Mouse (Mus musculus) spleen, adult 2 months (tissue): ENCODE measurements around the gene Sirt2. TPM values are rescaled to one million over a fixed set of nuclear protein-coding genes. Genes with fewer than 3 reads are reported as not detected.
A peak's percentile ranks its signal among the peaks of the same experiment; 100 is the strongest.

Experiments
- DNase-seq, 2 experiments: peaks; one replicate each; pipeline versions ENCODE4 v3.0.0 to v3.0.0-alpha.2; 2012 to 2021; ENCODE audit warnings: low spot score in 2 of 2, low read depth in 1 of 2
- H3K27ac ChIP-seq: fragments of 200-500 bp; 2 replicates; pipeline ENCODE4 v1.5.1; 2012; ENCODE audit warnings: low read length, inconsistent platforms; ENCODE audit not compliant: insufficient read depth
- H3K27me3 ChIP-seq: fragments of 200-500 bp; 2 replicates; pipeline ENCODE4 v1.6.1; 2012; ENCODE audit warnings: mild to moderate bottlenecking, moderate library complexity, low read length, inconsistent platforms; ENCODE audit not compliant: control insufficient read depth, insufficient read depth
- H3K36me3 ChIP-seq: fragments of 200-500 bp; 2 replicates; pipeline ENCODE4 v1.6.1; 2012; ENCODE audit warnings: mild to moderate bottlenecking, low read length, inconsistent platforms; ENCODE audit not compliant: control insufficient read depth, insufficient read depth
- H3K4me1 ChIP-seq: fragments of 200-500 bp; 2 replicates; pipeline ENCODE4 v1.6.1; 2011; ENCODE audit warnings: inconsistent platforms; ENCODE audit not compliant: control insufficient read depth, insufficient read depth, insufficient read length
- H3K4me3 ChIP-seq: fragments of 200-500 bp; 2 replicates; pipeline ENCODE4 v1.5.1; 2011; ENCODE audit warnings: mild to moderate bottlenecking, inconsistent platforms; ENCODE audit not compliant: insufficient read depth, insufficient read length; ENCODE audit errors: extremely low read depth
- CTCF ChIP-seq: fragments of 200-500 bp; IDR thresholded peaks from 2 replicates; pipeline ENCODE4 v1.5.1; 2011; ENCODE audit warnings: mild to moderate bottlenecking, inconsistent platforms; ENCODE audit not compliant: insufficient read depth, insufficient read length, insufficient replicate concordance; ENCODE audit errors: extremely low read depth
- POLR2A ChIP-seq: fragments of 200-500 bp; IDR thresholded peaks from 2 replicates; pipeline ENCODE4 v1.6.1; 2011; ENCODE audit warnings: low read depth, low read length, inconsistent platforms
- WGBS: fragments of 180-500 bp; shearing (Covaris S2); methylation state at CpG from one replicate; pipeline ENCODE4 v1.1.7; 2018; 5-methylcytosine and 5-hydroxymethylcytosine counted together
- polyA plus RNA-seq: library from polyadenylated mRNA; depleted of rRNA; stranded (reverse); fragments of >200 nt; gene quantifications from 2 replicates; pipeline ENCODE4 v1.2.3, GENCODE M21; 2012

Gene Sirt2
- polyA plus RNA-seq, 1 experiment: 48.4 TPM

- TF ChIP-seq CTCF: peak; percentile 82; the same call in 1 of the 2 replicates
- no peak for TF ChIP-seq POLR2A
- WGBS: 17% methylated on average over 14 of the region's 14 CpGs
- Histone ChIP-seq H3K36me3 (no peaks in the 10 kb centered on the region), H3K4me1 (no peaks in the 10 kb centered on the region), H3K27ac (no peak overlapping the region), H3K4me3 (no peak overlapping the region), H3K27me3 (no peaks in the 10 kb centered on the region)
- DNase-seq: peak in 1 of 2 experiments; percentile 52
Observed at GRCm38 (mm10) chr7:28726600-28726999, 39.9 kb upstream of the Sirt2 start.

DNA sequence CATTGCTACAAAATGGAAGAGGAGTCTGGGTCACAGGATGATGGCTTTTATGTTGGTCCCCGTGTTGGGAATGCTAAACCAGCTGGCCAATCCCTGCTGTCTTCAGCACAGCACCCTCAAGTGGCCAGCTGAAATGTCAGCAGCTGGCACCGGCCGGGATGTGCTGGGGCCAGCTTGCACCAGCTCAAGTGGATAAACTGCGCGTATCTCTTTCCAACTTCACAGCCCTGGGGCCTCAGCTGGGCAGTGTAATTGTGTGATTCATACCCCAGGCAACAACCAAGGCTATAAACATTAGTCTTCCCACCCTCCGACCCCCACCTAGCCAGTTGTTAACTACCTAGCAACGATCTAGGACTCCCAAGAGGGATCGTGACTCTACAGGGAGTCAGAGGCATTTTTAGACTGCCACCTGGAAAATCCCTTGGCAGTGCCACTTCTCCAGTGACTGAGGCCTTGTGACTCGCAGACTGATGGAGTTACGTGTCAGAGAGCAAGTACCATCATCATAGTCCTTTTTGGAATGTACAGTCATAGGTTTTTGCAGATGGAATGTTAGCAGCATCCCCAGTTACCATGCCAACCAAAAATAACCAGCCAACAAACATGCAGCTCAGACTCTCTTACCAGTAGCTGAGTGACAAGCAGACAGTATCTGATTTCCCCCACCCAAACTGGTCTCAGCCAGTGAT is 38.7 kb upstream of the Sirt2 start:
- no peaks in the 10 kb centered on the region; the same call in none of the 2 replicates for H3K4me1 ChIP-seq
- no peak overlapping the region for H3K27ac ChIP-seq
- 79% methylated on average over 10 of the region's 10 CpGs for WGBS
- no peak for DNase-seq
- H3K4me3 ChIP-seq: no peak overlapping the region
- no peaks in the 10 kb centered on the region for H3K36me3 ChIP-seq
- no peaks in the 10 kb centered on the region for H3K27me3 ChIP-seq
- TF ChIP-seq POLR2A (no peak), CTCF (no peak)

- TF ChIP-seq POLR2A: no peak
- no peak for TF ChIP-seq CTCF
- Histone ChIP-seq H3K4me1 (no peaks in the 10 kb centered on the region; the same call in none of the 2 replicates), H3K27ac (no peak overlapping the region), H3K36me3 (no peaks in the 10 kb centered on the region), H3K4me3 (peak overlapping the region; percentile 37; the same call in 1 of the 2 replicates), H3K27me3 (no peaks in the 10 kb centered on the region)
- peak; percentile 35 to 61 for DNase-seq
- WGBS: 24% methylated on average over 58 of the region's 58 CpGs
Observed at GRCm38 (mm10) chr7:28732341-28733142, 34.0 kb upstream of the Sirt2 start.

GRCm38 (mm10) chr7:28733211-28733610 is 33.3 kb upstream of the Sirt2 start:
- H3K4me3 ChIP-seq: no peak overlapping the region

GRCm38 (mm10) chr7:28735701-28736100 is 30.8 kb upstream of the Sirt2 start:
- Histone ChIP-seq H3K27ac (no peak overlapping the region), H3K36me3 (no peaks in the 10 kb centered on the region), H3K4me1 (no peaks in the 10 kb centered on the region; the same call in none of the 2 replicates), H3K27me3 (no peaks in the 10 kb centered on the region), H3K4me3 (no peak overlapping the region)
- 83% methylated on average over 6 of the region's 6 CpGs for WGBS
- TF ChIP-seq CTCF (no peak), POLR2A (no peak)
- DNase-seq: no peak

More at GRCm38 (mm10) chr7:28733211-28733610, 33.3 kb upstream of the Sirt2 start:
- Histone ChIP-seq H3K36me3 (no peaks in the 10 kb centered on the region), H3K27ac (no peak overlapping the region), H3K4me1 (no peaks in the 10 kb centered on the region; the same call in none of the 2 replicates), H3K27me3 (no peaks in the 10 kb centered on the region)
- no peak for DNase-seq
- TF ChIP-seq POLR2A: no peak
- 34% methylated on average over 11 of the region's 11 CpGs for WGBS

DNA sequence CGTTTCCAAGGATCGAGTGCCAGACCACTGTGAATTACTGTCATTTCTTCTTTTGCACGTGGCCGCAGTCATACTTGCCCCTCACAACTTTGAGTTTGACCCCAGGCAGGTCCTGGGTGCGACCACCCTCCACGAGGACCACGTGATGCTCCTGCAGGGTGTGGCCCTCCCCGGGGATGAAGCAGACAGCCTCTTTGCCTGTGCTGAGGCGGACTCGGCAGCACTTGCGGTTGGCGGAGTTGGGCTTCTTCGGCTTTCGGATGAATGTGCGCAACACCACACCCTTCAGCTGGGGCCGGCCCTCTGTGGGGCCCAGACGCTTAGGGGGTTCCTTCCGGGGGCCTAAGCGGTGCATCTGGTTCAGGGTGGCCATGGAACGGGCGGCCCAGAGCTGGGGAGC is 26.7 kb upstream of the Sirt2 start:
- Histone ChIP-seq H3K4me1 (peaks cover 4% of the 10 kb centered on the region), H3K27ac (no peak overlapping the region), H3K36me3 (no peaks in the 10 kb centered on the region), H3K4me3 (no peak overlapping the region), H3K27me3 (no peaks in the 10 kb centered on the region)
- WGBS: 96% methylated on average over 21 of the region's 21 CpGs
- no peak for DNase-seq
- TF ChIP-seq CTCF (no peak), POLR2A (no peak)
